Mouse (Mus musculus): Measurements from ENCODE around the gene Plp2. TPM values are rescaled to one million over a fixed set of nuclear protein-coding genes. Genes with fewer than 3 reads are reported as not detected.
"Not testable (repeated sequence)": the region's sequence is repeated elsewhere in the genome, so short reads cannot be mapped to it uniquely, and the experiment has no call there.

The Plp2 gene
- polyA plus RNA-seq (2015; fragmentation: Nextera tagmentation; extraction: Ambion mirVana): 45.7 and 50.5 TPM in 2 replicates

GRCm38 (mm10) chrX:7670921-7671623 is at the start of gene Plp2:
Gene Plp2 (minus strand): TSS chrX:7671390.
- peaks cover 8% of the 10 kb centered on the region; the same call in 1 of the 2 replicates for H3K36me3 ChIP-seq (ENCODE audit: poor library complexity, severe bottlenecking)
- H3K4me3 ChIP-seq: peak within 1 kb of the TSS; percentile 43
- H3K27me3 ChIP-seq: no peaks in the 10 kb centered on the region
- peak within 1 kb of the TSS; percentile 59 for H3K9ac ChIP-seq
- H3K4me1 ChIP-seq: no peaks in the 10 kb centered on the region
- peak within 1 kb of the TSS; percentile 65 for H3K27ac ChIP-seq
- WGBS: 18% methylated on average over 20 of the region's 36 CpGs
- no peaks in the 10 kb centered on the region; the same call in 1 of the 2 replicates for H3K9me3 ChIP-seq (replicated peaks)
- peak; percentile 72 for ATAC-seq
- H3K4me2 ChIP-seq: peak within 1 kb of the TSS; percentile 58

GRCm38 (mm10) chrX:7716058-7716457 is 44.9 kb upstream of the Plp2 start:
- not testable (repeated sequence) for H3K9ac ChIP-seq; ATAC-seq; H3K9me3 ChIP-seq (replicated peaks); H3K36me3 ChIP-seq (ENCODE audit: poor library complexity, severe bottlenecking); H3K27ac ChIP-seq; H3K4me3 ChIP-seq; H3K27me3 ChIP-seq; H3K4me1 ChIP-seq; H3K4me2 ChIP-seq
- 22% methylated on average over 1 of the region's 1 CpGs for WGBS

- not testable (repeated sequence) for H3K9me3 ChIP-seq (replicated peaks); H3K36me3 ChIP-seq (ENCODE audit: poor library complexity, severe bottlenecking); H3K4me1 ChIP-seq; H3K27me3 ChIP-seq; H3K27ac ChIP-seq
- 13% methylated on average over 38 of the region's 60 CpGs for WGBS
- peak within 1 kb of the TSS; percentile 48; the same call in 1 of the 2 replicates for H3K9ac ChIP-seq
- ATAC-seq: peak; percentile 96
- peak within 1 kb of the TSS; percentile 35 for H3K4me3 ChIP-seq
- H3K4me2 ChIP-seq: peak within 1 kb of the TSS; percentile 58
Measured at GRCm38 (mm10) chrX:7714135-7714899, 43.1 kb upstream of the Plp2 start, which contains the start of gene Wdr45. Gene Wdr45 (plus strand): TSS chrX:7714333.

GRCm38 (mm10) chrX:7713764-7714134 is 42.6 kb upstream of the Plp2 start:
- 20% methylated on average over 5 of the region's 12 CpGs for WGBS
- H3K4me3 ChIP-seq: peak overlapping the region; percentile 35

GRCm38 (mm10) chrX:7696954-7697381 is 25.8 kb upstream of the Plp2 start, which contains the start of gene Gpkow:
Gene Gpkow (plus strand): TSS chrX:7697131.
- Histone ChIP-seq H3K4me2 (peak within 1 kb of the TSS; percentile 62), H3K9ac (peak within 1 kb of the TSS; percentile 63), H3K27ac (peak within 1 kb of the TSS; percentile 35; the same call in 1 of the 2 replicates), H3K9me3 (replicated peaks) (no peaks in the 10 kb centered on the region), H3K4me1 (peaks cover 7% of the 10 kb centered on the region; the same call in 1 of the 2 replicates), H3K27me3 (no peaks in the 10 kb centered on the region), H3K4me3 (peak within 1 kb of the TSS; percentile 54), H3K36me3 (ENCODE audit: poor library complexity, severe bottlenecking) (peaks cover 11% of the 10 kb centered on the region)
- WGBS: 12% methylated on average over 33 of the region's 33 CpGs
- ATAC-seq: peak; percentile 98

More at GRCm38 (mm10) chrX:7713764-7714134, 42.6 kb upstream of the Plp2 start:
- not testable (repeated sequence) for ATAC-seq; H3K36me3 ChIP-seq (ENCODE audit: poor library complexity, severe bottlenecking); H3K9me3 ChIP-seq (replicated peaks); H3K27ac ChIP-seq; H3K27me3 ChIP-seq; H3K4me1 ChIP-seq
- Histone ChIP-seq H3K4me2 (peak overlapping the region; percentile 58), H3K9ac (peak overlapping the region; percentile 48; the same call in 1 of the 2 replicates)

GRCm38 (mm10) chrX:7696520-7696919 is 25.3 kb upstream of the Plp2 start:
- peak overlapping the region; percentile 54; the same call in 1 of the 2 replicates for H3K4me3 ChIP-seq

GRCm38 (mm10) chrX:7692862-7693261 is 21.7 kb upstream of the Plp2 start:
- no peaks in the 10 kb centered on the region for H3K4me1 ChIP-seq

More at GRCm38 (mm10) chrX:7696520-7696919, 25.3 kb upstream of the Plp2 start:
- 47% methylated on average over 6 of the region's 6 CpGs for WGBS
- peaks cover 7% of the 10 kb centered on the region; the same call in 1 of the 2 replicates for H3K4me1 ChIP-seq
- H3K9me3 ChIP-seq (replicated peaks): no peaks in the 10 kb centered on the region
- no peak overlapping the region for H3K9ac ChIP-seq
- no peak overlapping the region for H3K27ac ChIP-seq
- peak overlapping the region; percentile 28 for H3K4me2 ChIP-seq
- ATAC-seq: peak; percentile 41
- peaks cover 10% of the 10 kb centered on the region for H3K36me3 ChIP-seq (ENCODE audit: poor library complexity, severe bottlenecking)
- no peaks in the 10 kb centered on the region for H3K27me3 ChIP-seq

GRCm38 (mm10) chrX:7690486-7690885 is 19.3 kb upstream of the Plp2 start:
- Histone ChIP-seq H3K36me3 (ENCODE audit: poor library complexity, severe bottlenecking) (no peaks in the 10 kb centered on the region), H3K4me1 (no peaks in the 10 kb centered on the region), H3K4me2 (no peak overlapping the region), H3K9ac (no peak overlapping the region), H3K9me3 (replicated peaks) (no peaks in the 10 kb centered on the region), H3K27me3 (no peaks in the 10 kb centered on the region), H3K4me3 (no peak overlapping the region), H3K27ac (no peak overlapping the region)
- WGBS: 67% methylated on average over 3 of the region's 3 CpGs
- no peak for ATAC-seq

More at GRCm38 (mm10) chrX:7692862-7693261, 21.7 kb upstream of the Plp2 start:
- H3K36me3 ChIP-seq (ENCODE audit: poor library complexity, severe bottlenecking): no peaks in the 10 kb centered on the region
- H3K9me3 ChIP-seq (replicated peaks): no peaks in the 10 kb centered on the region
- no peak overlapping the region for H3K4me2 ChIP-seq
- no peaks in the 10 kb centered on the region for H3K27me3 ChIP-seq
- 34% methylated on average over 4 of the region's 4 CpGs for WGBS
- no peak overlapping the region for H3K4me3 ChIP-seq
- no peak for ATAC-seq
- no peak overlapping the region for H3K9ac ChIP-seq
- H3K27ac ChIP-seq: no peak overlapping the region

GRCm38 (mm10) chrX:7688321-7688720 is 17.1 kb upstream of the Plp2 start:
- no peak overlapping the region for H3K9ac ChIP-seq
- no peak for ATAC-seq
- 91% methylated on average over 2 of the region's 2 CpGs for WGBS

GRCm38 (mm10) chrX:7680864-7681263 is 9.7 kb upstream of the Plp2 start, which contains the start of gene Magix:
Gene Magix (minus strand): TSS chrX:7681251.
- H3K27me3 ChIP-seq: no peaks in the 10 kb centered on the region
- WGBS: 64% methylated on average over 14 of the region's 14 CpGs
- no peaks in the 10 kb centered on the region; the same call in 1 of the 2 replicates for H3K9me3 ChIP-seq (replicated peaks)
- H3K9ac ChIP-seq: no peak within 1 kb of the TSS
- H3K4me3 ChIP-seq: peak within 1 kb of the TSS; percentile 25
- peak within 1 kb of the TSS; percentile 54 for H3K4me2 ChIP-seq
- H3K36me3 ChIP-seq (ENCODE audit: poor library complexity, severe bottlenecking): no peaks in the 10 kb centered on the region
- ATAC-seq: no peak
- no peak within 1 kb of the TSS for H3K27ac ChIP-seq
- no peaks in the 10 kb centered on the region for H3K4me1 ChIP-seq

More at GRCm38 (mm10) chrX:7688321-7688720, 17.1 kb upstream of the Plp2 start:
- H3K9me3 ChIP-seq (replicated peaks): no peaks in the 10 kb centered on the region
- no peak overlapping the region for H3K4me3 ChIP-seq
- no peaks in the 10 kb centered on the region for H3K27me3 ChIP-seq
- no peaks in the 10 kb centered on the region for H3K4me1 ChIP-seq
- no peak overlapping the region for H3K4me2 ChIP-seq
- no peaks in the 10 kb centered on the region for H3K36me3 ChIP-seq (ENCODE audit: poor library complexity, severe bottlenecking)
- no peak overlapping the region for H3K27ac ChIP-seq

- no peaks in the 10 kb centered on the region for H3K36me3 ChIP-seq (ENCODE audit: poor library complexity, severe bottlenecking)
- H3K4me3 ChIP-seq: peak overlapping the region; percentile 25
- no peak overlapping the region; the same call in 1 of the 2 replicates for H3K9ac ChIP-seq
- ATAC-seq: peak; percentile 50
- H3K9me3 ChIP-seq (replicated peaks): no peaks in the 10 kb centered on the region; the same call in none of the 2 replicates
- H3K4me2 ChIP-seq: peak overlapping the region; percentile 54
- no peaks in the 10 kb centered on the region for H3K4me1 ChIP-seq
- H3K27ac ChIP-seq: no peak overlapping the region
- 17% methylated on average over 12 of the region's 12 CpGs for WGBS
- no peaks in the 10 kb centered on the region for H3K27me3 ChIP-seq
Measured at GRCm38 (mm10) chrX:7680057-7680412, 8.8 kb upstream of the Plp2 start.
